Mouse (Mus musculus): ENCODE measurements around the gene St14. TPM values are rescaled to one million over a fixed set of nuclear protein-coding genes. Genes with fewer than 3 reads are reported as not detected.

The St14 gene
- total RNA-seq, 2 experiments from 2014 or later: 0.67 to 0.93 TPM

DNA sequence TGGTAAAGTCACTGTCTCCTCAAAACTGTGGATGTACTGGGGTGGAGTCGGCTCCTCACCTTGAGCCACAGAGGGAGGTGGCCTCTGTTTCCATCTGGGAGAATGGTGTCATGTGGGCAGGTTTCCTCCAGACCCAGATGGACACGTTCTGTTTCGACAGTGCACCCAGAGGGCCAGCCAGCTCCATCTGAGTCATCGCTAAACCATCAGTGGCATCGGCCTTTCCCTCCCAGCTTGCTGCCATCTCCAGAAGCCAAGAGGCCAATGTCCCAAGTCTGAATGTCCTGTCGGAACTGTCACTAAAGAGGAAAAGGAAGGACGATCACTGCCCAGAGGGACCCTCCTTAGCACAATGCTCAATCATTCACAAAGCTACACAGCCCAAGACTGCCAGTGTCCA is 5.6 kb downstream of the St14 start:
- no peak for DNase-seq (ENCODE audit: low spot score in 2 of 2)

- no peak for DNase-seq (ENCODE audit: low spot score in 2 of 2)
Measured at GRCm38 (mm10) chr9:31122464-31123030, 9.1 kb downstream of the St14 start.

DNA sequence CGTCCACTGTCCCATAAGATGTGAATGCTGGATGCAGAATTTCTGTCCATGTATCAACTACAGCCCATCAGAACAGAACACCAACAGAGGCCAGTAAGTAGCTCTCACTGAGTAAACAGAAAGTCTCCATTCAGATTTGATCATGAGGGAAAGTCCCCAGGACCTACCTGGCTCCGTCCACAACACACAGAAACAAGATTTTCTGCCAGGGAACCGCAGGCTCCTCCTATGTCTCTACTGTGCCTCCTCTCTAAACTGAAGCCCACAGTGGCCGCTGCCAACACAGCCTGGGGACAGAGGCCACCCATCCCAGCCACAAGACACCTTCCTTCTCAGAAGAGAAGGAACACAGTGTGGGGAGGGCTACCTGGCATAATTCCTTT is 11.1 kb downstream of the St14 start:
- DNase-seq (ENCODE audit: low spot score in 2 of 2): no peak

DNA sequence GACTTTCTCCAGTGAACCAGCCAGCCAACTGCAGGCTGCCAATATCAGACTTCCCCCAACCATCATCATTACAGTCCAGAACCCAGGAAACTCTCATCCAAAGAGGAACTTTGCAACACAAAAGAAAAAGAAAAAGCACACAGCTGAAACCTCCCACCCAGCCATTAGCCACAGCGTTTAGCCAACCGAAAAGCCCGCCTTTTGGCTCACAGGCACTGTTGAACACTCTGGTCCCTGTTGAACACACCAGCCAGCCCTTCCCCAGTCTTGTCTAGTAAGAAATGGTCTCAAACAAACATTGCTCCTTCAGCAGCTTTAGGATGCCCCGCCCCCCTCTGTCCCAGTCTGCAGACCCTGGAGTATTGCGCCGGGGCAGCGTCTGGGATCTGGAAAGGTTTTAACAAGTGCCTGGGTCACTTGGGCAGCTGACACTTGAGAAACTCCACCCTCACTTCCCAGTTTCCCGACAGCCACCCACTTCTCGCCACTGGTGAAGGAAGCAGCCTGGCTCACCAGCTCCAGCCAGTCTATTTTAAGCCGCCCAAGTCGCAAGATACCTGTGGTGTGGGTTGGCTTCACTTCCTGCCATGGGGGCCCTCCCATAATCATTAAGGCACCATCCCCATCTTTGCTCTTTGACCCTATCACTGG is 11.6 kb downstream of the St14 start:
- no peak for DNase-seq (ENCODE audit: low spot score in 2 of 2)

DNA sequence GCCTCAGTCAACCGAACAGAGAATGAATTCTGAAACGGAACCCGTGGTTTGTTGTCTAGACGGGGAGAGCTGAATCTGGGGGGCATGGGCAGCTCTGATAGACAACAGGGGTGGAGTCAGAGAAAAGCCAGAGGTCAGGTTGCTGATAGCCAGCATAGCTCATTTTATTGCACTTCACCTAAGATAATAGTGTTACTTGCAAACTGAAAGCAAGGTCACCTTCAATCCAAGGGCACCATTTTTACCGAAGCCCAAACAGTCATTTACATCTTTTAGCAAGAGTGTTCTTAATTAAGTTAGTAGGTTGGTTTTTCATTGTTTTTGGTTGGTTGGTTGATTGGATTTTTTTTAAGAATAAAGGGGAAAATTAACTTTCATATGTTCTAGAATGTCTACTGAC is 12.2 kb downstream of the St14 start:
- no peak for DNase-seq (ENCODE audit: low spot score in 2 of 2)

DNA sequence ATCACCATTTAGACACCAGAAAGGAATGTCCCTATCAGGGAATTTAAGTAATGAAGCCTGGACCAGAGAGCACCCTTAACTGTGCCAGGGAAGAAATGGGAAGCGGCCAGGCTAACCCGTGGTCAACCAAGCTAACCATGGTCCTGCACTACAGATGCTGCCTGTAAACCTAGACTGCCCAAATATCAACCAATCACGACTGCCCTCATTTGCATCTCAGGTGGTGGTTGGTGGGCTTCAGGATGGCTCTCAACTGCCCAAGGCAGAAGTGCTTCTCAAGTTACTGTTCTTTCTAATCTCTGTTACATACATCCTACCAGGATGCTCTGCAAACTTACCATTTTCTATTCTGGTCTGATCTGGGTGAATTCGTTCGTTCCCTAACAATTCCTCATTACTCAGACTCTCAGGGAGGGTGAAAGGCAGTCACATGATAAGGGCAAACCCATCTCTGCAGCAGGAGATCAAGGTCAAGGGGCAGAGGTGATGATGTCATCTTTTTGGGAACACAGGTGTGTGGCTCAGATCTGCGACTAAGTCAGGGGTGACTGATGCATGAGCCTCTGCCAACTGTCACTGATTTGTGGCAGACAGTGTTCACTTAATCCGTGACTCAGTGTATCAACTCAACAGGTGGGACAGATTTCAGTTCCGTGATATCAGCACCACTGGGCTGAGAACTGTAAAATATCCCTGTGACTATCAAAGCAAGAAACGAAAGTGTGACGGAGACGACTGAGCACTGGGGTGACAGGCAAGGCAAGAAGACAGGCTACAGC is 12.9 kb downstream of the St14 start:
- no peak for DNase-seq (ENCODE audit: low spot score in 2 of 2)

DNA sequence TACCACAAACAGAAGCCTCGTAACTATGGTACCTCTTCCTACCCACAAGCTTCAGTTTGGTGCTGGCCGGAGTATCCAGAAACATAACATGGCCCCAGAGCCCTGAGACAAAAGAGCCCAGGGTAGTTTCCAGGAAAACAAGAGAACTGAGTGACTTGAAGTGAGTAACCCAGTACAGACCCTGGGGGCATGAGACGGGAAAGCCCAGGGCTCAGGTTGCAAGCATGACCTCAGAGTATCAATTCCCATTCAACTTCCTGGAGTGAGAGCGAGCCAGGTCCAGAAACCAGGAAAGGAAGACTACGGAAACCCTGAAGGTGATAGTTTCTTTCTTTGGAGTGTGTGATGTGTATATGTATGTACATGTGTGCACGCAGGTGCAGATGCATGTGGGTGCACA is 14.2 kb downstream of the St14 start:
- DNase-seq (ENCODE audit: low spot score in 2 of 2): no peak

DNA sequence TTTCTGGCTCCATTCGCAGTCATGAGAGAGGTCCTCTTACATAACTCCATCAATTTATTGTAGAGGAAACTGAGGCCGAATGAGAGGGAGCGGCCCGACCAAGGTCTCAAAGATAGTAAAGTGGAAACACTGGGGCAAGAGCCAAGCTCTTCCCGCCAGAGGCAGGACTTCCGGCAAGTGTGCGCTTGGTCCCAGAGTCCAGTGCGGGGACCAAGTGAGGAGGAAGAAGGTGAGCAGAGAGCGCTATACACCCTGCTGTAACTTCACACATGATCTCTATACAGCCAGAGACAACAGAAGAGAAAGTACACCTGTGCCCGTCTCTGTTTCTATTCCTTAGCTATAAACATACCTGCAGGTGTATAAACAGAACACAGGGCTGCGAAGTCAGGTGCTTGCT is 14.6 kb downstream of the St14 start:
- DNase-seq (ENCODE audit: low spot score in 2 of 2): no peak

GRCm38 (mm10) chr9:31115586-31115985 is 16.1 kb downstream of the St14 start:
- no peak for DNase-seq (ENCODE audit: low spot score in 2 of 2)

- no peak for DNase-seq (ENCODE audit: low spot score in 2 of 2)
Measured at GRCm38 (mm10) chr9:31108464-31108863, 23.2 kb downstream of the St14 start.

- no peak for DNase-seq (ENCODE audit: low spot score in 2 of 2)
Measured at GRCm38 (mm10) chr9:31098118-31098517, 33.5 kb downstream of the St14 start.

GRCm38 (mm10) chr9:31097088-31098082 is 34.3 kb downstream of the St14 start:
- DNase-seq (ENCODE audit: low spot score in 2 of 2): peak; percentile 30 to 31

DNA sequence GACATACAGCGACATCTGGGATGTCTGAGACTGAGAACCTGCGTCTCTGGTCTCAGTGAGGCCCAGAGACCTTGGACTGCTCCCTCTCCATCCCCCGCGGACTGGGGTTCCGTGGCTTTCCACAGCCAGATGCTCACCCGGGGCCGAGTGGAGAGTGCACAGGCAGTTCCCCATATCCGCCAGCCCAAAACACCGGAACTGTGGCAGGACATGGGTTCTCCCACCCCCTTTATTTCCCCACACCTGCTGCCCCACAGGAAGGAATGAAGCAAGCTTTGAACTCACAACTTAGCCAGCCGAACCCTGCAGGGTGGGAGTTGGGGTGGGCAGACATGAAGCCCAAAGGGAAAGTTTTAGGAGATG is 38.8 kb downstream of the St14 start:
- no peak for DNase-seq (ENCODE audit: low spot score in 2 of 2)

DNA sequence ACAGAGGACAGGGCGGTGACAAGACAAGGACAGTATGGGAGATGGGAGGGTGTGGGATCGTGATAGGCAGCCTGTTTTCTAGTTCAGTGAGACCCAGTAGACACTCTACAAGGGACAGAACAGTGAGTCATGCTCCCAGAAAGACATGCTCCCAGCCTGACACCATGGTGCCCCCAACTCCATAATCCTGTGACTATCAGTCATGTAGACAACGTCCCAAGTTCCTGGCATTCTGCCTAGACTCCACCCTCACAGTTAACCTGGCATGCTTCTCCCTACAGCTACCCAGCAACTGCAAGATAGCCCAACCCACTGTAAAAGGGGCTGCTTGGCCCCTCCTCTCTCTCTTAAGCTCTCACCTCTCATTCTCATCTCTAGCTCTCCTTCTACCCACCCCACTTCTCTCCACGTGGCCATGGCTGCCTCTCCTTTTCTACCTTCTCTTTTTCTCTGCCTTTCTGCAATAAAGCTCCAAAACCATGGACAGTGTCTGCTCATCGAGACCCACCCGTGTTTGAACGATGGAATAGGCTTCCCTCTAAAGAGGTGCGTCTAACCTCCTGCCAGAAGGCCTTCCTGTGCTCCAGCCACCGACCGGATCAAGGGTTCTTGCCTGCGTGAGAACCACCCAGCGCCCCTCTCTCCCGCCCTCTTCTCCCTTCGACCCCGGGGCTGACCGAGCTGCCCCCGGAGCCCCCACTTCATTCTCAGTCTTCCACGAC is 39.4 kb downstream of the St14 start:
- DNase-seq (ENCODE audit: low spot score in 2 of 2): no peak

GRCm38 (mm10) chr9:31091162-31091581 is 40.5 kb downstream of the St14 start:
- no peak for DNase-seq (ENCODE audit: low spot score in 2 of 2)

DNA sequence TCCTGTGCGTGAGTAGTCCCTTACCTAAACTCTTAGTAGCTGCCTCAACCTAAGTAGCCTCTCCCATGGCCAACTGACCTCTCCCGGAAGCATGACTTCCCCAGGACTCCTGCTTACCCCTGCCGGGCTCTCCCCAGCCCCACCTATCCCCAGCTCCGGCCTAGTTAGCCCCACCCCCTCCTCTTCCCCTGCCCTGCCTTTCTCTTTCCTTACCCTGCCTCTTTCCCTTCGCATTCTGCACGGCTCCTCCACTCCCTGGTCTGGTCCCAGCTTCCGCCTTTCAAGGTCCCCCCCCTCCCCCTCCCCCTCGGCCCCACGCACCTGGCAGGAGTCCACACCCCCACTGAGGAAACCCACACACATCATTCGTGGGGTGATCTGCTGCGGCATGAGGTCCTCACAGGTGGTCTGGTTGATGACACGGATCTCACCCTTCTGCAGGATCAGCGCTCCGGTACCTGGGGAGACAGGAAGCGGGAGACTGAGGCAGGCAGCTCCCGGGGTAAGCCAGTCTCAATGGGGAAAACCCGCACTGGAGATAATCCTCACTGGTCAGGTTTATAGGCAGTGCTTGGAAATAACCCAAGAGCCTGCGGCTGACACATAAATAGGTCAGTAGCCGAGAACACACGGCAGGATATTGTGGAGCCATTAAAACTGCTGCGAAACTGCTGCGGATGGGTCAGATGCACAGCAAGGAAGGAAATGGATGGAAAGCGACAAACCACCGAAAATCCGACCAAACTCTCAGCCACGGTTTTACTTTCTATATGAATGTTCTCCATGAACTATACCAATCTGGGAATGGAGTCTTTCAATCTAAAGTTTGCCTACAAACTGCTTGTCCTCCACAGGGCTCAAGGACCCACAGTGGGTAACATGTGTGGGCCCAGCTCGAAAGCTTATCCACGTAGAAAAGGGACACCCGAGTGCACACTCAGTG is 41.3 kb downstream of the St14 start:
- no peak for DNase-seq (ENCODE audit: low spot score in 2 of 2)

DNA sequence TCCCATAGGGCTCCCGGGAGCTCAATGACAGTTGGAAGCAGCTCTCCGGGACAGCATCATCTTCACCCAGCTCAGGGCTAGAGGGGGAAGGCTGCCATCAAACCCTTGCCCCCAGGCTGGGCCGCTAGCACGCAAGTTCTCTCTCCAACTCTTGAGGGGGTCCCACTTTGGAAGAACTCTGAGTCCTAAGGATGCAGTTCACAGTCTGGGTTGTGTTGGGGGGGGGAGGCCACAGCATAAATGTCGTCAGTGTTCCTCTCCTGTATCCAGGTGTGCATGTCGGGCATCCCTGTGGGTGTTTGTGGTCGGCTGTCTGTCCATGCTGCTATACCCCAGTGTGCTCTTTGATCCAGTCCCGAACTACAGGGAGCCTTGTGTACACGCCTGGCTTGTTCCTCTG is 42.1 kb downstream of the St14 start:
- no peak for DNase-seq (ENCODE audit: low spot score in 2 of 2)

DNA sequence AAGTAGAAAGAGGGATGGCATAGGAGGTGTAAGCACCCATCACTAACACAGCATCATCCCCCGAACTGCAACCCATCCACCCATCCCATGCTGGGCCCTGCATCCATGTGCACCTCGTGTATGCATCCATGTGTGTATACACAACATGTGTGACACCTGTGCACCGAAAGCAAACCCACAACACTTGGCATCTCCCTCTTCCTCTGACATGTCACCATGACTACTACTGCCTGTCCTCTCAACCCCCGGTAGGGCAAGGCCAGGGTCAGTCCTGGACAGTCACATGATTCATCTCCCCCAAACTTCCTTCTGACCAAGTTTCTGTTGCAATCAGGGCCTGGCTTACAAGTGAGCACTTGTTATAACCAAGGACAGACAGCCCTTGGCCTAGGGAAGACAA is 42.8 kb downstream of the St14 start:
- no peak for DNase-seq (ENCODE audit: low spot score in 2 of 2)

- DNase-seq (ENCODE audit: low spot score in 2 of 2): no peak
Measured at GRCm38 (mm10) chr9:31088116-31088515, 43.5 kb downstream of the St14 start.

- peak in 1 of 2 experiments; percentile 54 for DNase-seq (ENCODE audit: low spot score in 2 of 2)
Measured at GRCm38 (mm10) chr9:31087466-31087865, 44.2 kb downstream of the St14 start.
